Mouse (Mus musculus): ENCODE measurements around the gene Fgfr4.

Gene Fgfr4

DNA sequence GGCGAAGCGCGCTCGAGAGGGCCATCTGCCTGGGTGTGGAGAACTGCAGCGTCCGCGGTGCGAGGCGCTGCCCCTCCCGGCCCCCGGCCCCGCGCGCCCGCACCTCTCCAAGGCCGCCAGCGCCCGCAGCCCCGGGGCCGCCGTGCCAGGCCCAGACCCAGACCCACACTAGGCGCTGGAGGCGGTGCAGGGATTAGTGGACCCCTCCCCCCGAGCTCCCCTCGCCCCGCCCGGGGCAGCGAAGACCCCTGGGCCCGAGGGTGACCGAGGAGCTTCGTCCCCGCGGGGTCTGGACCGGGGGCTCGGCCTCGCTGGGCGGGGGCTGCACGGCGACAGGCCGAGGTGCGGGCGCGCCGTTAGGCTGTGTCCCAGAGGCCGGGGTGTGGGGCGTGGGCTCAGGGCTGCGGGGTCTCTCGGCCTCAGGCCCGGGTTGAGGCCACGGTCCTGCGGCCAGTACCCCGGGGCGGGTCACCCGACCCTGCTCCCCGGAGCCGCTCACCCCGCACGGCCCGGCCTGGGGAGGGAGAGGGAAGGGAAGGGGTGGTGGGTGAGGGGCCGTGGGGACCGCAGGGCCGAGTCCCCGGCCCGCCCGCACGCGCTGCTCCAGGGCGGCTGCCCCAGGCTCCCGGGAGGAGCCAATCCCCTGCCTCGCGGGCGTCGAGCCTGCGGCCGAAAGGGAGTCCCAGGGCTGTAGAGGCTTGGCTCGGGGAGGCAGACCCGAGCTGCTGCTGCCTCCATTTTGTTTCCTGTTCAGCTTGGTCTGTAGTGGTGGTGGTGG is 57.9 kb downstream of the Fgfr4 start:
- DNase-seq (ENCODE audit: low read depth), result no peak

DNA sequence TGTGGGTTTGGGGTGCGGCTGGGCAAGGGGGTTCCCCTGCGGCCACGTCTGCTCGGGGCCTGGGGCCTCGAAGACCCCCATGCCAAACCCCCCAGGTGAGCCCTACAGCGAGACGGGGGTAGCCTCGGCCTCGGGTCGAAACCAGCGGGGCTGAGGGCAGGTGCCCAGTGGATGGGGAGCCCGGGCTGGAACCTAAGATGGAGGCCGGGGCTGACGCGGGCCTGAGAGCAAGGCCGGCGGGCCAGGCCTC is 58.5 kb downstream of the Fgfr4 start:
- no peak for DNase-seq (ENCODE audit: low read depth)

- peak; percentile 36 for DNase-seq (ENCODE audit: low read depth)
Observed at GRCm38 (mm10) chr13:55211221-55212010, 59.0 kb downstream of the Fgfr4 start.

- no peak for DNase-seq (ENCODE audit: low read depth)
Observed at GRCm38 (mm10) chr13:55212011-55212360, 59.5 kb downstream of the Fgfr4 start.

GRCm38 (mm10) chr13:55212361-55213137 is 60.1 kb downstream of the Fgfr4 start:
- DNase-seq (ENCODE audit: low read depth), result peak; percentile 25

GRCm38 (mm10) chr13:55213138-55213806 is 60.8 kb downstream of the Fgfr4 start:
- no peak for DNase-seq (ENCODE audit: low read depth)

All from fibroblast of lung, adult 2 months (primary cell).